Mouse (Mus musculus): ENCODE data around the gene Iah1. TPM values are rescaled to one million over a fixed set of nuclear protein-coding genes. Genes with fewer than 3 reads are reported as not detected.

The Iah1 gene
- 17.7 TPM for polyA plus RNA-seq (2017; shearing (Covaris generic))

GRCm38 (mm10) chr12:21315923-21316868, at the start of gene Iah1:
TSS of gene Iah1 (plus strand) at chr12:21316389.

GRCm38 (mm10) chr12:21284761-21285441, 31.3 kb upstream of the Iah1 start, which contains the start of gene Cpsf3:
TSS of gene Cpsf3 (plus strand) at chr12:21285391.

GRCm38 (mm10) chr12:21286243-21286622, 30.0 kb upstream of the Iah1 start, which contains the start of gene Itgb1bp1:
TSS of gene Itgb1bp1 (minus strand) at chr12:21286284.

GRCm38 (mm10) chr12:21373100-21373819, 57.1 kb downstream of the Iah1 start, which contains the start of gene Adam17:
TSS of gene Adam17 (minus strand) at chr12:21373632.

Other genes starting within 250 kb of the Iah1 start
- 98.7 TPM for gene Cpsf3, start 31.0 kb upstream of the Iah1 start, polyA plus RNA-seq (2017; shearing (Covaris generic))
- 75.9 TPM for gene Itgb1bp1, start 30.1 kb upstream of the Iah1 start, polyA plus RNA-seq (2017; shearing (Covaris generic))
- 36.6 TPM for gene Adam17, start 57.2 kb downstream of the Iah1 start, polyA plus RNA-seq (2017; shearing (Covaris generic))
- 320 TPM for gene Ywhaq, start 101.2 kb downstream of the Iah1 start, polyA plus RNA-seq (2017; shearing (Covaris generic))

Data from effector memory CD4-positive, alpha-beta T cell, adult 7 months (primary cell).